Mouse (Mus musculus) forebrain, postnatal 0 days (tissue): ENCODE measurements at regions not wholly inside any gene's neighbourhood (a gene's known extent, or its start where the extent isn't known, plus 50 kb on each side); places are given as distances from the start of the nearest gene placed in this dataset.
A peak's percentile ranks its signal among the peaks of the same experiment; 100 is the strongest.

Experiments
- ATAC-seq: fragments of 200-750 bp; cut with Nextera tagmentation; 2 replicates; pipeline ENCODE4 v1.8.0; 2017; ENCODE audit warnings: mild to moderate bottlenecking, moderate library complexity
- DNase-seq: peaks from one replicate; pipeline ENCODE4 v3.0.0-alpha.2; 2015
- H3K27ac ChIP-seq: fragments of 300-500 bp; sonication (generic); 2 replicates; pipeline ENCODE4 v1.5.1; 2014; ENCODE audit warnings: low read depth, mild to moderate bottlenecking, antibody characterized with exemption, low read length, moderate library complexity, mixed read lengths
- H3K27me3 ChIP-seq: fragments of 300-500 bp; sonication (generic); 2 replicates; pipeline ENCODE4 v1.6.1; 2014; ENCODE audit warnings: mild to moderate bottlenecking, low read length, mixed read lengths; ENCODE audit not compliant: insufficient read depth
- H3K36me3 ChIP-seq: fragments of 300-500 bp; sonication (generic); 2 replicates; pipeline ENCODE4 v1.6.1; 2014; ENCODE audit warnings: mild to moderate bottlenecking, moderate library complexity; ENCODE audit not compliant: insufficient read depth
- H3K4me1 ChIP-seq: fragments of 300-500 bp; sonication (generic); 2 replicates; pipeline ENCODE4 v1.6.1; 2014; ENCODE audit warnings: antibody characterized with exemption; ENCODE audit not compliant: insufficient read depth
- H3K4me2 ChIP-seq: fragments of 300-500 bp; sonication (generic); 2 replicates; pipeline ENCODE4 v1.6.1; 2014; ENCODE audit warnings: low read depth, mild to moderate bottlenecking, moderate library complexity
- H3K4me3 ChIP-seq: fragments of 300-500 bp; sonication (generic); 2 replicates; pipeline ENCODE4 v1.5.1; 2014; ENCODE audit warnings: low read depth, low read length, mixed read lengths
- H3K9ac ChIP-seq: fragments of 300-500 bp; sonication (generic); 2 replicates; pipeline ENCODE4 v1.6.1; 2014; ENCODE audit warnings: mild to moderate bottlenecking
- H3K9me3 ChIP-seq: fragments of 300-500 bp; sonication (generic); 2 replicates; pipeline ENCODE4 v1.6.1; 2016; ENCODE audit warnings: low read length
- CTCF ChIP-seq: sonication (generic); IDR thresholded peaks from 2 replicates; pipeline ENCODE4 v1.5.1; 2016; ENCODE audit warnings: antibody characterized with exemption, control low read depth, low read depth
- whole genome bisulfite sequencing: fragments of 180-500 bp; shearing (Covaris S2); extraction: QIAGEN DNeasy Blood & Tissue Kit; methylation state at CpG from one replicate; pipeline ENCODE4 v1.1.7; 2014; 5-methylcytosine and 5-hydroxymethylcytosine counted together

- Histone ChIP-seq H3K4me3 (no peak overlapping the region), H3K4me2 (no peak overlapping the region), H3K27me3 (no peaks in the 10 kb centered on the region), H3K4me1 (no peaks in the 10 kb centered on the region), H3K36me3 (no peaks in the 10 kb centered on the region), H3K9ac (no peak overlapping the region), H3K9me3 (no peaks in the 10 kb centered on the region), H3K27ac (no peak overlapping the region)
- DNase-seq (no peak), ATAC-seq (no peak; the same call in 1 of the 2 replicates)
- 79% methylated on average over 6 of the region's 6 CpGs for WGBS
- TF ChIP-seq CTCF: no peak
These were observed 147.7 kb downstream of the Rassf9 start for GRCm38 (mm10) chr10:102659683-102660082.

GRCm38 (mm10) chr10:102636507-102636906, 124.5 kb downstream of the Rassf9 start:
- no peak for TF ChIP-seq CTCF
- Histone ChIP-seq H3K9ac (no peak overlapping the region), H3K9me3 (no peaks in the 10 kb centered on the region), H3K27me3 (no peaks in the 10 kb centered on the region), H3K4me1 (no peaks in the 10 kb centered on the region), H3K36me3 (no peaks in the 10 kb centered on the region), H3K4me2 (no peak overlapping the region), H3K4me3 (no peak overlapping the region), H3K27ac (no peak overlapping the region)
- DNase-seq (no peak), ATAC-seq (no peak)
- 83% methylated on average over 2 of the region's 2 CpGs for WGBS

- Histone ChIP-seq H3K4me3 (no peak overlapping the region), H3K36me3 (no peaks in the 10 kb centered on the region), H3K27me3 (no peaks in the 10 kb centered on the region), H3K4me1 (no peaks in the 10 kb centered on the region), H3K27ac (no peak overlapping the region), H3K9me3 (no peaks in the 10 kb centered on the region), H3K4me2 (no peak overlapping the region), H3K9ac (no peak overlapping the region)
- ATAC-seq (peak; percentile 55), DNase-seq (no peak)
- TF ChIP-seq CTCF: no peak
- WGBS: 60% methylated on average over 4 of the region's 4 CpGs
These were observed 121.4 kb downstream of the Rassf9 start for GRCm38 (mm10) chr10:102633438-102633837.

GRCm38 (mm10) chr10:102628609-102629008, 116.6 kb downstream of the Rassf9 start:
- TF ChIP-seq CTCF: no peak
- H3K36me3 ChIP-seq: no peaks in the 10 kb centered on the region
- H3K4me3 ChIP-seq: no peak overlapping the region
- DNase-seq: no peak
- H3K9me3 ChIP-seq: no peaks in the 10 kb centered on the region
- no peak overlapping the region for H3K27ac ChIP-seq
- no peaks in the 10 kb centered on the region for H3K4me1 ChIP-seq
- no peak overlapping the region for H3K4me2 ChIP-seq
- ATAC-seq: no peak
- H3K9ac ChIP-seq: no peak overlapping the region
- H3K27me3 ChIP-seq: no peaks in the 10 kb centered on the region

GRCm38 (mm10) chr10:102623895-102624294, 111.9 kb downstream of the Rassf9 start:
- 89% methylated on average over 3 of the region's 3 CpGs for WGBS
- DNase-seq: no peak

GRCm38 (mm10) chr10:102622583-102623008, 110.6 kb downstream of the Rassf9 start:
- WGBS: 51% methylated on average over 2 of the region's 2 CpGs
- peak; percentile 65; the same call in 1 of the 2 replicates for ATAC-seq
- no peak overlapping the region for H3K27ac ChIP-seq
- no peaks in the 10 kb centered on the region for H3K9me3 ChIP-seq
- no peaks in the 10 kb centered on the region for H3K27me3 ChIP-seq
- no peak overlapping the region for H3K4me3 ChIP-seq
- DNase-seq: no peak
- peak; percentile 36 for TF ChIP-seq CTCF
- H3K36me3 ChIP-seq: no peaks in the 10 kb centered on the region
- H3K9ac ChIP-seq: no peak overlapping the region
- H3K4me2 ChIP-seq: no peak overlapping the region
- H3K4me1 ChIP-seq: no peaks in the 10 kb centered on the region

More at GRCm38 (mm10) chr10:102623895-102624294, 111.9 kb downstream of the Rassf9 start:
- Histone ChIP-seq H3K9me3 (no peaks in the 10 kb centered on the region), H3K4me3 (no peak overlapping the region), H3K4me2 (no peak overlapping the region), H3K27me3 (no peaks in the 10 kb centered on the region), H3K4me1 (no peaks in the 10 kb centered on the region), H3K36me3 (no peaks in the 10 kb centered on the region), H3K9ac (no peak overlapping the region), H3K27ac (no peak overlapping the region)
- no peak for TF ChIP-seq CTCF
- ATAC-seq: no peak

GRCm38 (mm10) chr10:102618711-102619110, 106.7 kb downstream of the Rassf9 start:
- Histone ChIP-seq H3K4me3 (no peak overlapping the region), H3K27ac (no peak overlapping the region), H3K36me3 (no peaks in the 10 kb centered on the region), H3K4me1 (no peaks in the 10 kb centered on the region), H3K4me2 (no peak overlapping the region), H3K9me3 (no peaks in the 10 kb centered on the region), H3K9ac (no peak overlapping the region), H3K27me3 (no peaks in the 10 kb centered on the region)
- ATAC-seq: no peak
- 88% methylated on average over 2 of the region's 2 CpGs for WGBS
- DNase-seq: no peak
- no peak for TF ChIP-seq CTCF
